Mouse (Mus musculus) liver, embryonic 16.5 days (tissue): ENCODE data around the gene Pou6f2. TPM values are rescaled to one million over a fixed set of nuclear protein-coding genes. Genes with fewer than 3 reads are reported as not detected.

Experiments
- ATAC-seq: fragments of 200-750 bp; cut with Nextera tagmentation; 2 replicates; pipeline ENCODE4 v1.8.0; 2017; ENCODE audit warnings: low read depth, mild to moderate bottlenecking, moderate number of reproducible peaks, moderate library complexity
- H3K27ac ChIP-seq: fragments of 300-500 bp; sonication (generic); 2 replicates; pipeline ENCODE4 v1.5.1; 2014; ENCODE audit warnings: mild to moderate bottlenecking, low read length
- H3K27me3 ChIP-seq: fragments of 300-500 bp; sonication (generic); 2 replicates; pipeline ENCODE4 v1.6.1; 2014; ENCODE audit warnings: low read depth, low read length, mixed read lengths; ENCODE audit not compliant: control insufficient read depth, insufficient read depth
- H3K36me3 ChIP-seq: fragments of 300-500 bp; sonication (generic); 2 replicates; pipeline ENCODE4 v1.6.1; 2014; ENCODE audit warnings: mild to moderate bottlenecking; ENCODE audit not compliant: control insufficient read depth, insufficient read depth
- H3K4me1 ChIP-seq: fragments of 300-500 bp; sonication (generic); 2 replicates; pipeline ENCODE4 v1.6.1; 2014; ENCODE audit warnings: low read depth, low read length, mixed read lengths; ENCODE audit not compliant: control insufficient read depth
- H3K4me2 ChIP-seq: fragments of 300-500 bp; sonication (generic); 2 replicates; pipeline ENCODE4 v1.6.1; 2014; ENCODE audit warnings: low read depth, low read length, mixed read lengths
- H3K4me3 ChIP-seq: fragments of 300-500 bp; sonication (generic); 2 replicates; pipeline ENCODE4 v1.5.1; 2014; ENCODE audit warnings: low read depth, mild to moderate bottlenecking, low read length
- H3K9ac ChIP-seq: fragments of 300-500 bp; sonication (generic); 2 replicates; pipeline ENCODE4 v1.6.1; 2014; ENCODE audit warnings: low read depth, low read length
- H3K9me3 ChIP-seq: fragments of 300-500 bp; sonication (generic); replicated peaks from 2 replicates; pipeline ENCODE4 v1.6.1; 2016; ENCODE audit warnings: low read length; ENCODE audit not compliant: control insufficient read depth
- WGBS: fragments of 180-500 bp; shearing (Covaris S2); extraction: QIAGEN DNeasy Blood & Tissue Kit; methylation state at CpG from one replicate; pipeline ENCODE4 v1.1.7; 2014; ENCODE audit not compliant: insufficient replicate concordance; 5-methylcytosine and 5-hydroxymethylcytosine counted together
- polyA plus RNA-seq: library from polyadenylated mRNA; unstranded; fragments of >200 nt; fragmentation: Nextera tagmentation; extraction: Ambion mirVana; gene quantifications from 2 replicates; pipeline ENCODE4 v1.2.1, GENCODE M21; 2015

The Pou6f2 gene
- polyA plus RNA-seq, 1 experiment from 2014 or later: not detected

DNA sequence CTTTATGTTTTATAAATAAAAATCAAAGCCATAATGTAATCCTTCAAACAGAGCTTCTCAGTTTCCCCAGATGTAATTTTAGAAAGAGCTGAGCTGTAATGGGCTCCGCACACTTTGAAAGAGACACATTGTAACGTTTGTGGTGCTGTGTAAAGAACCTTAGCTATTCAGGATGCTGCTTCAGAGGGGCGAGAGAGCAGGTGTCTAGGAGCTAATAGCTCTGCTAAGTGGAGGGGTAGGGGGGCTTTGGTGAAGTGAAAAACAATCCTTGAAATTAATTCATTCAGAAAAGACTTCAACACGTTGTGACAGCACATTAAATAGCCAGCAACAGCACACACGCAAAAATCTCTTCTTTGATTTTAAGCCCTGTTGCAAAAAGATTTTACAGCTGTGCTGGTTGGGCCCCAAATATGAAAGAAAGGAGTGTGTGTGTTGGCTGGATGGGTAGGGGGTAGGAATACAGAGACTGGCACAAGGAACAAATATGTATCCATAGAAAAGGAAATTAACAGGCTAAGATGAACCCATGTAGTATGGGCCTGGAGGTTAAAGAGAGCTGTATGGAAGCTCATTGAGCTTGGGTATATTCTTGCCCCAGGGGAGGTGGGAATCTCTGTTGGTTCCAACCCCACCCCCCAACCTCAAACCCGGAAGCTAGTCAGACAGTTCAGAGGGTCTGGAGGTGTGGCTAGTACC is 73.4 kb downstream of the Pou6f2 start:
- 52% methylated on average over 6 of the region's 6 CpGs for WGBS
- no peak overlapping the region for H3K27ac ChIP-seq
- no peak overlapping the region for H3K4me2 ChIP-seq
- no peaks in the 10 kb centered on the region for H3K27me3 ChIP-seq
- H3K4me1 ChIP-seq: no peaks in the 10 kb centered on the region
- ATAC-seq: no peak
- no peaks in the 10 kb centered on the region for H3K9me3 ChIP-seq
- no peaks in the 10 kb centered on the region for H3K36me3 ChIP-seq
- no peak overlapping the region for H3K4me3 ChIP-seq
- H3K9ac ChIP-seq: no peak overlapping the region

DNA sequence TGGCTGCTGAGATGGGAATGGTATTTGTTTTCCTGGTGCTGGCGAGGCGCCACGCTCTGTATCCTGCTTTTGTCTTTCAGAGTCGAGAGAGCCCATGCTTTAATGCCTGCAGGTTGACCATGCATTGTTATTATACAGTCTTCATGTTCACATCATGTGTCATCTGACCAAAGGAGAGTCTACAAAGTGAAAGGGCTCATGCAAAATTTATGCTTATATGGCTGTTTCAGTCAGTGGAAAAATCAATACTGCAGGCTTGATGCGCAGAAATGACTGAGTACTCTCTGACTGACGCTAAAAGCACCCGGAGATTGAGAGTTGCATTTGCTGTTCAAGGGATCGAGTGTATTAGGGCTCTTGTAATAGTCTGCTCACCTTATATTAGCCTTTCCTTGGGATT is 74.1 kb downstream of the Pou6f2 start:
- Histone ChIP-seq H3K4me2 (no peak overlapping the region), H3K27ac (no peak overlapping the region), H3K4me1 (no peaks in the 10 kb centered on the region), H3K4me3 (no peak overlapping the region), H3K9me3 (no peaks in the 10 kb centered on the region), H3K27me3 (no peaks in the 10 kb centered on the region), H3K9ac (no peak overlapping the region), H3K36me3 (no peaks in the 10 kb centered on the region)
- no peak for ATAC-seq
- 57% methylated on average over 8 of the region's 8 CpGs for WGBS

DNA sequence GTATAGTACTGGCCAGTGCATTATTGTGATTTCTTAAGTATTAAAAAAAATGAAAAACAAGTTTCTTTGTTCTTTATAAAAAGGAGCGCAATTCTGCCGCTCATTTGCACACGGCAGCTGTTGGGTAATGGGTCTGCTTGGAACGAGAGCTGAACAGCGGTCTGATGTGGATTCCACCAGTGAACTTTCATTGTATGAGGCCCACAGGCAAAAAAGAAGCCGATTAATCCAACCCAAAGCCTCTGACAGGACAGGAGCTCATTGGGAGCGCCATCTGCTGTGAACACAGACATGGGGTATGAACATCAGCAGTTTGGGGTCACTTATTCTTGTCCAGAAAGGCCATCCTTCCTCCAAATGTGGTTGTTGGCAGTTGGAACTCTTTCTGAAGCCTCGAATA is 84.9 kb downstream of the Pou6f2 start:
- Histone ChIP-seq H3K9ac (no peak overlapping the region), H3K4me1 (no peaks in the 10 kb centered on the region), H3K4me3 (no peak overlapping the region), H3K9me3 (no peaks in the 10 kb centered on the region), H3K36me3 (no peaks in the 10 kb centered on the region), H3K4me2 (no peak overlapping the region), H3K27me3 (no peaks in the 10 kb centered on the region), H3K27ac (no peak overlapping the region)
- ATAC-seq: no peak
- WGBS: 63% methylated on average over 8 of the region's 8 CpGs

DNA sequence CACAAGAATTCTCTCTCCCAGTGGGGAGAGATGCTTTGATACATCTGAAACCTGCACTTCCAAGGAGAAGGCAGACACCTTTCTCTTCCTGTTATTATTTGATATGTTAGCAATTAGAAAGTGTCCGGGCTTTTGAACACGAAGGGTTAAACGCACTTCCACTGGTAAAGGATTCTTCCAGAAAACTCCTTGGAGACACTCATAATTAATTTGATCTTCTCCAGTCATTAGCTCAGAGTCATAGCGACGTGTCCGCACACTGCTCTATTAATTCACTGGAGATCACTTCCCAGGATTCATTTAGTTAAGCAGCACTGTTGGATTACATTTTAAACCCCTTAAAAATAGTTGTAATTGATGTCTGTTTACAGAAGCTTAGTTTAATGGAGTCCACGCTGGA is 88.5 kb downstream of the Pou6f2 start:
- Histone ChIP-seq H3K9ac (no peak overlapping the region), H3K4me2 (no peak overlapping the region), H3K4me1 (no peaks in the 10 kb centered on the region), H3K4me3 (no peak overlapping the region), H3K27me3 (no peaks in the 10 kb centered on the region), H3K27ac (no peak overlapping the region), H3K9me3 (no peaks in the 10 kb centered on the region), H3K36me3 (no peaks in the 10 kb centered on the region)
- 62% methylated on average over 7 of the region's 7 CpGs for WGBS
- ATAC-seq: no peak

- WGBS: 75% methylated on average over 7 of the region's 7 CpGs
- no peak for ATAC-seq
- Histone ChIP-seq H3K9me3 (no peaks in the 10 kb centered on the region), H3K27me3 (no peaks in the 10 kb centered on the region), H3K4me3 (no peak overlapping the region), H3K27ac (no peak overlapping the region), H3K4me1 (no peaks in the 10 kb centered on the region), H3K36me3 (no peaks in the 10 kb centered on the region), H3K9ac (no peak overlapping the region), H3K4me2 (no peak overlapping the region)
These were observed 90.9 kb downstream of the Pou6f2 start for GRCm38 (mm10) chr13:18306506-18307145.

DNA sequence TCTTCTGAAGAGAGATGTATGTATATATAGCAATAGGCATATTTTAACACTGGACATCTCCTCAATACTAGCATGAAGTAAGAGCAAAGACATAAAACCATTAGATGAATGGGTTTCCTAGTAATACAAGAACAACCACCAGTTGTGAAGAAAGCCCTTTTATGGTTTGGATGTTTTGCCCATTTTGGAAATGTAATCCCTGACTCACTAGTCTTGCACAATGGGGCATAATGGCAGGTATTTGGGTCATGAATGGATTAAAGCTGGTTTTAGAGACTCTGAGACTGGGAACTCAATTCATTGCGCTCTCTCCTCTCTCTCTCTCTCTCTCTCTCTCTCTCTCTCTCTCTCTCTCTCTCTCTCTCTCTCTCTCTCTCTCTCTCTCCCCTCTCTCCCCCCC is 97.5 kb downstream of the Pou6f2 start:
- Histone ChIP-seq H3K9ac (no peak overlapping the region), H3K9me3 (no peaks in the 10 kb centered on the region), H3K27ac (no peak overlapping the region), H3K36me3 (no peaks in the 10 kb centered on the region), H3K4me3 (no peak overlapping the region), H3K27me3 (no peaks in the 10 kb centered on the region), H3K4me2 (no peak overlapping the region), H3K4me1 (no peaks in the 10 kb centered on the region)
- 80% methylated on average over 1 of the region's 1 CpGs for WGBS
- no peak for ATAC-seq

GRCm38 (mm10) chr13:18293438-18293837 is 104.0 kb downstream of the Pou6f2 start:
- Histone ChIP-seq H3K9ac (no peak overlapping the region), H3K4me3 (no peak overlapping the region), H3K27me3 (no peaks in the 10 kb centered on the region), H3K4me2 (no peak overlapping the region), H3K27ac (no peak overlapping the region), H3K36me3 (no peaks in the 10 kb centered on the region), H3K4me1 (no peaks in the 10 kb centered on the region), H3K9me3 (no peaks in the 10 kb centered on the region)
- no peak for ATAC-seq
- WGBS: 75% methylated on average over 1 of the region's 1 CpGs

DNA sequence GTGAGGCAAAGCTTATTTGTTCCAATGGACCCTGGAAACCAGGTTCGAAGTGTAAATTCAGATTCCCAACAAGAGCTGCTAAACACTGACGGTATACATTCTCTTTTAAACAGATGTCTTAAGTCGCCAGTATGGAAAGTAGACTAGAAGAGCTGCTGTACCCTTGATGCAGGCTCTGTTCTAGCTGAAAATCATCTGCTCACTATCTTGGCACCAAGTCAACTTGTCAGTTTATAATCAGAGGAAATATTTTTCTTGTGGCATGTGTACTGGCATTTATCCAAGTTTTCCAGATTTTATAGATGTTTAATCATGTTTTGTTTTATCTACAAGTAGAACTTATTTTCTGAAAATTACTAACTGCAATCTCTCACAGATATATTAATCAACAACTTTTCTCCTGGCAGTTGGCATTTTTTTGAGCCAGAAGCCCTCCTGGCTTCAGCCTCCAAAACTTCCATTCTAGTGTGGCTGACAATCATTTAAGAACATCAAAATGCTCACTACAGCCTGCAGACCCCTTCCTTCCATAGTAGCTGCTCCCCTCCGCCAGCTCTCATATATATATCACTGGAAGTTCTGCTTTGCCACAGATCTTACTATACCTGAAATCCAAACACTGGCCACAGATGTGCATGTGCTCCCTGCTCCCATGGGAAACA is 107.1 kb downstream of the Pou6f2 start:
- WGBS: 51% methylated on average over 4 of the region's 4 CpGs
- no peaks in the 10 kb centered on the region for H3K36me3 ChIP-seq
- no peak for ATAC-seq
- no peaks in the 10 kb centered on the region for H3K9me3 ChIP-seq
- H3K9ac ChIP-seq: no peak overlapping the region
- H3K27me3 ChIP-seq: no peaks in the 10 kb centered on the region
- no peak overlapping the region for H3K4me2 ChIP-seq
- no peak overlapping the region for H3K4me3 ChIP-seq
- H3K27ac ChIP-seq: no peak overlapping the region
- H3K4me1 ChIP-seq: no peaks in the 10 kb centered on the region

- Histone ChIP-seq H3K4me3 (no peak overlapping the region), H3K9me3 (no peaks in the 10 kb centered on the region), H3K9ac (no peak overlapping the region), H3K4me2 (no peak overlapping the region), H3K36me3 (no peaks in the 10 kb centered on the region), H3K27me3 (no peaks in the 10 kb centered on the region), H3K4me1 (no peaks in the 10 kb centered on the region), H3K27ac (no peak overlapping the region)
- WGBS: 61% methylated on average over 7 of the region's 7 CpGs
- no peak for ATAC-seq
These were observed 110.0 kb downstream of the Pou6f2 start for GRCm38 (mm10) chr13:18287536-18287935.
